Mouse (Mus musculus): ENCODE data around the gene AA792892. TPM values are rescaled to one million over a fixed set of nuclear protein-coding genes. Genes with fewer than 3 reads are reported as not detected.

The AA792892 gene
- total RNA-seq (2023; ENCODE audit: inconsistent age), result 0.26 to 0.42 TPM in 2 of 4 replicates, not detected in the others

DNA sequence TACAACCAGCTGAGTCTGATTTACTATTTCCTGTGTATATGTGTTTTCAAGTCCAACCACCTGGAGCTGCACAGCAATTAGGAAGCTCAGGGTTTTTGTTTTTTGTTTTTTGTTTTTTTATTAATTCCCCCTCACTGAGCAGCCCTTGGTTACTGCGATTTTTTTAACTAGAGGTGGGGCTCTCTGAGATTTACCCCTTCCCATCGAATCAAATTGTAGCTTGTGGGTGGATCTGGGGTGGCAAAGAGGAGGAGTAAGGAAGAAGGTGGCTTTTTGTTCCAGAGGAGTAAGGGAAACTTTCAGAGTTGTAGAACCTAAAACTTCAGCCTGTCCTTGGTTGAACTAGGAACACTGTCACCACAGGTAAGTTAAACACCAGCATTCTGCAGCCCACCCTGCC is at the start of gene AA792892:
Gene AA792892, plus strand, starts transcription at position 301 of the 400 bp plus-strand sequence.

DNA sequence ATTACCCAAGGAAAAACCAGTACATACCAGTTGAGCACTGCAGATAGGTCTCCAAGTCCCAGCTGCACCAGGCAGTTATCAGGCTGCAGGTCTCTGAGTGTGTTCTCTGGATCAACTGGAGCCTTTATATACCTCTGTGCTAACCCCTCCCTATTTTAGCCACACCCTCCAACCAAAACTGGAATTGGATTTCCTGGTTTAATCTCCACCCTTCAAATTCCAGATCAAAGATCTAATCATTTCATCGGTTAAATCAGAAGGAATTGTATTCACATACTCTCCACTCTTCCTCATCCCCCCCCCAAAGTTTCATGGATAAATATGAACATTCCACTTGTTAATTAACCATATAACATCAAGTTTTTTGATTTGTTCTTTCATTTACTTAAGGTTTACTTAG is 32.9 kb upstream of the AA792892 start, which contains the start of gene A430089I19Rik:
Gene A430089I19Rik, minus strand, starts transcription at position 101 of the 400 bp plus-strand sequence.

GRCm38 (mm10) chr5:94314135-94314534 is 25.4 kb upstream of the AA792892 start, which contains the start of gene Gm6502:
Gene Gm6502 (plus strand): TSS chr5:94314435.

Other genes starting within 250 kb of the AA792892 start
- gene Gm3106, start 121.7 kb upstream of the AA792892 start, total RNA-seq (2023; ENCODE audit: inconsistent age), result not detected in 4 replicates
- not detected in 4 replicates for gene A430089I19Rik, start 33.0 kb upstream of the AA792892 start, total RNA-seq (2023; ENCODE audit: inconsistent age)
- gene Gm6502, start 25.3 kb upstream of the AA792892 start, total RNA-seq (2023; ENCODE audit: inconsistent age), result not detected in 4 replicates
- gene Gm7682, start 106.0 kb downstream of the AA792892 start, total RNA-seq (2023; ENCODE audit: inconsistent age), result not detected in 4 replicates
- gene Gm3139, start 186.5 kb downstream of the AA792892 start, total RNA-seq (2023; ENCODE audit: inconsistent age), result not detected in 4 replicates

Data from B cell, adult (primary cell).